Mouse (Mus musculus) liver, adult 2 months (tissue): ENCODE results near the gene Nhp2. TPM values are rescaled to one million over a fixed set of nuclear protein-coding genes. Genes with fewer than 3 reads are reported as not detected.

ENCODE experiments used
- DNase-seq: peaks from one replicate; pipeline ENCODE4 v3.0.0-alpha.2; 2011; ENCODE audit warnings: low read depth, low spot score; ENCODE audit errors: extremely low read depth
- H3K27ac ChIP-seq: fragments of 200-500 bp; replicated peaks from 2 replicates; pipeline ENCODE4 v1.5.1; 2012; ENCODE audit warnings: low read depth, mild to moderate bottlenecking, control low read depth, inconsistent platforms, low read length; ENCODE audit not compliant: insufficient read depth
- H3K27me3 ChIP-seq: fragments of 200-500 bp; 2 replicates; pipeline ENCODE4 v1.6.1; 2012; ENCODE audit warnings: mild to moderate bottlenecking, moderate library complexity, low read length, inconsistent platforms; ENCODE audit not compliant: control insufficient read depth, insufficient read depth
- H3K36me3 ChIP-seq: fragments of 200-500 bp; 2 replicates; pipeline ENCODE4 v1.6.1; 2012; ENCODE audit warnings: low read length, inconsistent platforms; ENCODE audit not compliant: control insufficient read depth, insufficient read depth
- H3K4me1 ChIP-seq: fragments of 200-500 bp; 2 replicates; pipeline ENCODE4 v1.6.1; 2011; ENCODE audit warnings: low read length; ENCODE audit not compliant: control insufficient read depth, insufficient read depth
- H3K4me3 ChIP-seq: fragments of 200-500 bp; 2 replicates; pipeline ENCODE4 v1.5.1; 2011; ENCODE audit warnings: low read depth, mild to moderate bottlenecking, control low read depth, low read length, moderate library complexity; ENCODE audit not compliant: insufficient read depth
- H3K79me2 ChIP-seq: fragments of 200-500 bp; 2 replicates; pipeline ENCODE4 v1.6.1; 2012; ENCODE audit warnings: inconsistent platforms, mild to moderate bottlenecking, low read length, moderate library complexity; ENCODE audit not compliant: control insufficient read depth, insufficient read depth
- H3K9ac ChIP-seq: fragments of 200-500 bp; 2 replicates; pipeline ENCODE4 v1.6.1; 2012; ENCODE audit warnings: low read depth, mild to moderate bottlenecking, control low read depth, inconsistent platforms, low read length
- CTCF ChIP-seq: fragments of 200-500 bp; IDR thresholded peaks from 2 replicates; pipeline ENCODE4 v1.5.1; 2011; ENCODE audit warnings: low read depth, low read length, control low read depth
- POLR2A ChIP-seq: fragments of 200-500 bp; IDR thresholded peaks from 2 replicates; pipeline ENCODE4 v1.6.1; 2011; ENCODE audit warnings: low read length, control low read depth; ENCODE audit not compliant: insufficient read depth; ENCODE audit errors: extremely low read depth
- WGBS: fragments of 180-500 bp; shearing (Covaris S2); methylation state at CpG from one replicate; pipeline ENCODE4 v1.1.7; 2018; 5-methylcytosine and 5-hydroxymethylcytosine counted together
- polyA plus RNA-seq: library from polyadenylated mRNA; depleted of rRNA; stranded (reverse); fragments of >200 nt; gene quantifications from 2 replicates; pipeline ENCODE4 v1.2.3, GENCODE M21; 2012
- total RNA-seq: library from RNA; depleted of rRNA; stranded (reverse); fragments of >200 nt; gene quantifications from 2 replicates; pipeline ENCODE4 v1.2.3, GENCODE M21; 2014

The Nhp2 gene
- total and polyA plus RNA-seq, 2 experiments: 26.4 to 33.8 TPM

DNA sequence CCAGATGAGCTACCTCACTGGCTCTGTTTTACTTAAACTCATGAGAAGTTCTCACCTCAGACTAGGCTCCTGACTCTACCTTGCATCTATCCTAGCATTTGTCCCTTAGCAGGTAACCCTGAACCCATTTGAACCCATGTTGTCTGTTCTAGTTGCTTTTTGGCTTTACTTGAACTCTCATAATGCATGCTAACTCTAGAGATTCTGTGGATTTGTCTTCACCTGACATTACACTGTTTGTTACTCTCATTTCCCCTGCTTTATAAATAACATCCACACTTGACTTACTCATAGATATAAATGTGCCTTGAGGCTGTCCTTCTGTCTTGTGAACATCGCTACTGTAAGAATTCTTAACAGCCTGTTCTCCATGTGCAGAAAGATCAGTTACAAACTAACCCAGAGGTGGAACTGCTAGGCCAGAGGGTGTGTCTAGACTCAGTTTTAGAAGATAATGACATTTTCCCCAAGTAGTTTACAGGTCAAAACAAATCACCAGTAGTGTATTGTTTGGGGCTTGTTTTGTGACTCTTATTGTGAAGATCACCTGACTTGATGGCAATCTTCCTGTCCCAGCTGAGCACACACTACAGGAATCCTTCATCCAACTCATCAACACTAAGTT is 24.0 kb upstream of the Nhp2 start:
- 92% methylated on average over 1 of the region's 1 CpGs for WGBS
- H3K27ac ChIP-seq: no peak overlapping the region

GRCm38 (mm10) chr11:51597553-51597952 is 22.0 kb upstream of the Nhp2 start:
- WGBS: 81% methylated on average over 2 of the region's 2 CpGs
- no peak overlapping the region for H3K27ac ChIP-seq
- H3K36me3 ChIP-seq: peaks cover 86% of the 10 kb centered on the region
- no peaks in the 10 kb centered on the region for H3K27me3 ChIP-seq
- no peak overlapping the region for H3K9ac ChIP-seq
- no peak for TF ChIP-seq CTCF
- TF ChIP-seq POLR2A: no peak
- no peak for DNase-seq
- H3K79me2 ChIP-seq: no peaks in the 10 kb centered on the region
- no peaks in the 10 kb centered on the region; the same call in none of the 2 replicates for H3K4me1 ChIP-seq
- no peak overlapping the region for H3K4me3 ChIP-seq

More for the DNA sequence above, 24.0 kb upstream of the Nhp2 start:
- no peak for TF ChIP-seq POLR2A
- TF ChIP-seq CTCF: no peak
- Histone ChIP-seq H3K79me2 (no peaks in the 10 kb centered on the region), H3K36me3 (peaks cover 80% of the 10 kb centered on the region), H3K4me1 (no peaks in the 10 kb centered on the region; the same call in none of the 2 replicates), H3K9ac (no peak overlapping the region), H3K27me3 (no peaks in the 10 kb centered on the region), H3K4me3 (no peak overlapping the region)
- no peak for DNase-seq

DNA sequence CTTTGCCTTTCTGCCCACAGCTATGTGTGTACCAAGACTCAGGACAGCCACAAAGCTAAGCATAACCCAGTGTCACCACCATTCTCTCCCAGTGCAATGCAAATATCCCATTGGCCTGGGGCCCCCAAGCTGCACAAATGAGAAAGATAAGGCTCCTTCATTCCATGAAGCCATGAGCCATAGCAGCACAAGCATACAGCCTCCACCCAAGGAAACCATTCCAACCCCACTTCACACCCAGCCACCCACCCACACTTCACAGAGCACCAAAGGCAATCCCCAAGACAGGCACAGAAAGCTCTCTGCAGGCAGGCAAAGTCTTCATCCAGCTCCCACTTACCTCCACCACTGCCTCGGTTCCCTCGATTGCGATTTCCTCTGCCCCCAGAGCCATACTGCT is 17.3 kb upstream of the Nhp2 start:
- no peaks in the 10 kb centered on the region for H3K27me3 ChIP-seq
- H3K79me2 ChIP-seq: peaks cover 9% of the 10 kb centered on the region; the same call in 1 of the 2 replicates
- H3K4me3 ChIP-seq: no peak overlapping the region
- no peak for DNase-seq
- peaks cover 1% of the 10 kb centered on the region; the same call in 1 of the 2 replicates for H3K4me1 ChIP-seq
- H3K36me3 ChIP-seq: peaks cover 77% of the 10 kb centered on the region
- TF ChIP-seq CTCF (no peak), POLR2A (no peak)
- no peak overlapping the region for H3K27ac ChIP-seq
- H3K9ac ChIP-seq: no peak overlapping the region
- WGBS: 85% methylated on average over 3 of the region's 3 CpGs

DNA sequence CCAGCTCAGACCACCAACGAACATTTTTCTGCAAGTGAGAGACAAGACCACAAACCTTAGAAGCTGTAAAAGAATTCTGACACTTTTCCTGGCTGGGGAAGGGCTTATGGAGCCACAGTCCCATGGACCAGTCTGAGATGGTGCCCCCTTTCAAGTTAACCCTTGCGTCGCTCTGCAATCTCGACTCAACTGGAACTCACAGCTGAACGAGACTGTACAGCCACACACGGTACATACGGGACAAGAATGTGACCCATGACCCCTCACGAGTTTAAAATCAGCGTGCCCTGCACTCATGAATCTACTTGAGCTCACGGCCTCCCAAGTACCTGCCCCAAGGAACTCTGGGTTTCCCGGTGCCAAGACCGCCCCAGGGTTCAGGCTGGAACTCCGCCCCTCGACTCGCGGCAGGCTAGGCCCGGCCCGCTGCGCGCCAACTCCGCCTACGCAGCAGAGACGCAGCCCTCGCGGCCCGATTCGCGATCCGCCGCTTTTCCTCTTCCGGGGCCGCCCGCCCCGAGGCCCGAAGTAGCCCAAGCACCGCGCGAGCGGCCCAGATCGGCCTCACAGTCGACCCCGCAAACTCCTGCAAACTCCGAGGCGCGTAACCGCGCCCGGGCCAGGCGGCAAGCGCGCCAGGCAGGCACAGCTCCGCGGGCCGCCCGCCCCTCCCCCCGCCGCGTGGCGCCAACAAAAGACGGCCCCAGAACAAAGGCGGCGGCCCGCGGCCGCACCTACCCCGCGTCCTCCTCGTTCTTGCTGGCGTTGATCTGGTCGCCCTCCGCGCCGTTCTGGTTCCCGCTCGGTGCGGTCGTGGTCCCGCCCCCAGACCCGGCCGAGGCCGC is 13.7 kb upstream of the Nhp2 start:
- TF ChIP-seq CTCF (no peak), POLR2A (peak; percentile 45; the same call in 1 of the 2 replicates)

GRCm38 (mm10) chr11:51606447-51607095 is 13.0 kb upstream of the Nhp2 start, which contains the start of gene Hnrnpab:
Gene Hnrnpab, minus strand, starts transcription at chr11:51606847.
- peak; percentile 86 for DNase-seq
- Histone ChIP-seq H3K27me3 (no peaks in the 10 kb centered on the region), H3K79me2 (peaks cover 9% of the 10 kb centered on the region; the same call in 1 of the 2 replicates), H3K27ac (peak within 1 kb of the TSS; percentile 77), H3K4me3 (peak within 1 kb of the TSS; percentile 91), H3K36me3 (peaks cover 35% of the 10 kb centered on the region), H3K4me1 (peaks cover 3% of the 10 kb centered on the region), H3K9ac (peak within 1 kb of the TSS; percentile 98)
- no peak for TF ChIP-seq CTCF
- TF ChIP-seq POLR2A: peak; percentile 99
- 1% methylated on average over 90 of the region's 91 CpGs for WGBS

More for the DNA sequence above, 13.7 kb upstream of the Nhp2 start:
- Histone ChIP-seq H3K4me1 (peaks cover 3% of the 10 kb centered on the region), H3K27ac (peak overlapping the region; percentile 77), H3K27me3 (no peaks in the 10 kb centered on the region), H3K9ac (peak overlapping the region; percentile 98), H3K4me3 (peak overlapping the region; percentile 91), H3K79me2 (peaks cover 9% of the 10 kb centered on the region; the same call in 1 of the 2 replicates), H3K36me3 (peaks cover 42% of the 10 kb centered on the region)
- peak; percentile 82 for DNase-seq
- WGBS: under 1% methylated on average over 81 of the region's 81 CpGs
